Mouse (Mus musculus) erythroblast, embryonic 14.5 days (primary cell): ENCODE data around the gene Ring1.

Source experiments
- GATA1 ChIP-seq: IDR thresholded peaks from 2 replicates; pipeline ENCODE4 v1.6.1; 2012; ENCODE audit warnings: low read length, inconsistent platforms, mixed read lengths
- TAL1 ChIP-seq: IDR thresholded peaks from 3 replicates; pipeline ENCODE4 v1.6.1; 2012; ENCODE audit warnings: low read length, inconsistent platforms, mixed read lengths

DNA sequence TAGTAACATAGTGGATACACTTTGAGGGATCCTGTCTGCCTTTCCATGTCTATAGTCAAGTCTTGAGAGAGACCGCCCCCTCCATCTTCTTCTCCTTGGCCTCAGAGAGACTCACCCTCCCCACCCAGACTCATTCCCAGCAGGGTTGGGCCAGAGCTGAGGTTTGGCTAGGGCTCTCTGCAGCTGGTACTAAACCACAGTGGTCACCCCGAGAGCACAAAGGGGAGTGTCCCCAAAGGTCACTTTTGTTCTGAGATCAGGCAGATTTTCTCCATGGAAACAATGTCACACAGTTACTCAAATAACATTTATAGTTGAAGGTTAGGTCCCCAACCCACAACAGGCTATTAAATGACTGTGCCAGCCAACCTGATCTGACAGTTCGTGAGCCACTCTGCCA, 44.4 kb upstream of the Ring1 start:
- TF ChIP-seq GATA1 (no peak), TAL1 (no peak)
